In the genomic region with DNA sequence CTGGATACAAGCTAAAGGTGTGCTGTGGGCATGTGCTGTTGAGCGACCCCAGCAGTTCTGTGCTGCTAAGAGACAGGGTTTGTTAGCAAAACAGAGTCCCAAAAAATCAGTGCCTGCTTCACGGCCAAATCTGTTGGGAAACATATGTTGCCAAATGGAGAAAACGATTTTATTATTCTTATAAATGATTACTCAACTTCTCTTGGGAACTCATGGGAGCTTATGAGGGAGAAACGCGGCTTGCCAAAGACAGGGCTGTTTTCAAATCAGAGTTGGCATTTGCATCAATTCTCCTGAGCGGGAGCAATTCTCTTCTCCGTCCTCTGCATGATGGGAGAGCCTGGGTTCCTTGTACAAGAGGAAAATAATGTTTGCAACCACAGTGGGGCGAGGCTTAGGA, we compare ENCODE assay signal across 21 mouse cellular contexts. TPM values are rescaled to one million over a fixed set of nuclear protein-coding genes. Genes with fewer than 3 reads are reported as not detected.
A peak's percentile ranks its signal among the peaks of the same experiment; 100 is the strongest.
DNase-seq lines count a peak whose midpoint lies in the region; ATAC-seq and TF ChIP-seq lines count a peak whose summit lies in the region.
"Had no signal": no experiment of that assay in that cellular context is flagged by ENCODE, and none has a peak within 500 bp of the region (broad histone marks: within the 10 kb centered on the region; RNA-seq: fewer than 3 reads in every experiment).

No protein-coding gene starts in this region.

- 63% methylated on average over 8 of the region's 8 CpGs for WGBS in lung, postnatal 0 days

- H3K9ac ChIP-seq in lung, postnatal 0 days (replicated peaks; ENCODE audit: low read depth): no peak overlapping the region
- H3K9ac ChIP-seq: forebrain, embryonic 13.5 days; hindbrain, embryonic 13.5 days; midbrain, embryonic 13.5 days; neural tube, embryonic 12.5 days had no signal

- no peaks in the 10 kb centered on the region for H3K9me3 ChIP-seq in lung, postnatal 0 days (ENCODE audit: low read length)
- H3K9me3 ChIP-seq: embryonic facial prominence, embryonic 10.5 days; forebrain, embryonic 13.5 days; hindbrain, embryonic 13.5 days; midbrain, embryonic 13.5 days; neural tube, embryonic 12.5 days had no signal

- H3K4me2 ChIP-seq in lung, postnatal 0 days (replicated peaks; ENCODE audit: low read depth, low read length): no peak overlapping the region
- H3K4me2 ChIP-seq: forebrain, embryonic 13.5 days; hindbrain, embryonic 13.5 days; midbrain, embryonic 13.5 days; neural tube, embryonic 12.5 days had no signal

- H3K4me3 ChIP-seq in gastrocnemius, adult 2 months: no peak overlapping the region
- H3K4me3 ChIP-seq in lung, postnatal 0 days (ENCODE audit: low read depth, low read length): no peak overlapping the region
- H3K4me3 ChIP-seq: embryonic facial prominence, embryonic 10.5 days; forebrain, embryonic 13.5 days; heart, adult 2 months; hindbrain, embryonic 13.5 days; midbrain, embryonic 13.5 days; neural tube, embryonic 12.5 days had no signal

- ATAC-seq in lung, postnatal 0 days: no peak
- ATAC-seq: forebrain, embryonic 13.5 days; midbrain, embryonic 13.5 days had no signal

- DNase-seq in gastrocnemius, adult 2 months: peak; percentile 19
- no peak for DNase-seq in gastrocnemius, adult 8-10 months (ENCODE audit: low spot score in 2 of 2)
- DNase-seq in lung, postnatal 0 days (ENCODE audit: low spot score): peak; percentile 22
- no peak for DNase-seq in lung, postnatal 10 days
- DNase-seq in gonadal fat pad, adult 2 months (ENCODE audit: low read depth): peak; percentile 57
- DNase-seq in skeletal muscle tissue, adult 2 months (ENCODE audit: low read depth, low spot score): peak; percentile 23
- no peak for DNase-seq in cerebellum, postnatal 14 days
- DNase-seq: cerebellum, adult 8-10 months; kidney, adult 8-10 months; kidney, postnatal 36 days; left cerebral cortex, postnatal 4 days; liver; lung, adult 18-20 months; right cerebral cortex, postnatal 4 days; thymus, postnatal 25 days had no signal

- H3K27ac ChIP-seq in gastrocnemius, adult 2 months: no peak overlapping the region
- no peak overlapping the region for H3K27ac ChIP-seq in lung, postnatal 0 days (ENCODE audit: low read length)
- H3K27ac ChIP-seq: embryonic facial prominence, embryonic 10.5 days; forebrain, embryonic 13.5 days; heart, adult 2 months; hindbrain, embryonic 13.5 days; midbrain, embryonic 13.5 days; neural tube, embryonic 12.5 days had no signal

- intact Hi-C loops in gastrocnemius, adult 2 months (cut with DNase I): no loop called here

- H3K36me3 ChIP-seq in lung, postnatal 0 days (ENCODE audit: insufficient read depth, low read length): no peaks in the 10 kb centered on the region
- H3K36me3 ChIP-seq: embryonic facial prominence, embryonic 10.5 days; hindbrain, embryonic 13.5 days; midbrain, embryonic 13.5 days; neural tube, embryonic 12.5 days had no signal

- H3K27me3 ChIP-seq in lung, postnatal 0 days (replicated peaks; ENCODE audit: insufficient read depth, low read length): no peaks in the 10 kb centered on the region
- H3K27me3 ChIP-seq: forebrain, embryonic 13.5 days; hindbrain, embryonic 13.5 days; midbrain, embryonic 13.5 days; neural tube, embryonic 12.5 days had no signal

- no peak for TF ChIP-seq CTCF in gastrocnemius, adult 2 months (IDR thresholded peaks at IDR 0.05)
- TF ChIP-seq CTCF in lung, postnatal 0 days (IDR thresholded peaks at IDR 0.05): no peak

- TF ChIP-seq EP300 in lung, postnatal 0 days (IDR thresholded peaks at IDR 0.05): no peak

- no peaks in the 10 kb centered on the region for H3K4me1 ChIP-seq in lung, postnatal 0 days (ENCODE audit: insufficient read depth, low read depth, low read length)
- H3K4me1 ChIP-seq: forebrain, embryonic 13.5 days; hindbrain, embryonic 13.5 days; midbrain, embryonic 13.5 days; neural tube, embryonic 12.5 days had no signal

RNA-seq across cellular contexts. Expression of a gene that starts 27.0 kb away (rescaled TPM):
- total RNA-seq in gastrocnemius, adult 2 months (2021): 10 to 100 TPM; 12.0 to 12.5 TPM
- total RNA-seq in gastrocnemius, adult 8-10 months (2022): 10 to 100 TPM; 10.6 to 13.6 (median 12.0) TPM
- 4.5 and 6.4 TPM in 2 replicates for polyA plus RNA-seq in lung, postnatal 0 days (2015; fragmentation: Nextera tagmentation; extraction: Ambion mirVana)
- polyA plus RNA-seq in gonadal fat pad, adult 2 months (2012; rRNA removed): 18.8 and 22.9 TPM in 2 replicates

Comparison
In these comparisons a context has a peak if more than half of its experiments do, and no peak if none do; other contexts are left out.
1. DNase-seq: peak in gastrocnemius, adult 2 months (single experiment), lung, postnatal 0 days (single experiment), gonadal fat pad, adult 2 months (single experiment) and skeletal muscle tissue, adult 2 months (single experiment); none in gastrocnemius, adult 8-10 months (0 of 2), lung, postnatal 10 days (single experiment) and cerebellum, postnatal 14 days (0 of 2).